Mouse (Mus musculus): ENCODE data around the gene Sh3d21. TPM values are rescaled to one million over a fixed set of nuclear protein-coding genes. Genes with fewer than 3 reads are reported as not detected.

Sh3d21 gene
- 2.9 and 4.7 TPM in 2 replicates for polyA plus RNA-seq (2016; fragmentation: Nextera tagmentation; extraction: Ambion mirVana)

GRCm38 (mm10) chr4:126163067-126163659 lies at the start of gene Sh3d21:
Gene Sh3d21 (minus strand): TSS chr4:126163491.
- WGBS: 8% methylated on average over 22 of the region's 22 CpGs
- H3K27ac ChIP-seq: peak within 1 kb of the TSS; percentile 86
- H3K27me3 ChIP-seq (ENCODE audit: low read depth, poor library complexity, severe bottlenecking): no peaks in the 10 kb centered on the region
- peak within 1 kb of the TSS; percentile 72 for H3K4me3 ChIP-seq
- no peaks in the 10 kb centered on the region for H3K9me3 ChIP-seq (replicated peaks)
- peaks cover 41% of the 10 kb centered on the region for H3K36me3 ChIP-seq
- DNase-seq (ENCODE audit: low spot score): no peak
- peaks cover 25% of the 10 kb centered on the region for H3K4me1 ChIP-seq

GRCm38 (mm10) chr4:126207081-126207480 lies 43.8 kb upstream of the Sh3d21 start:
- no peak overlapping the region for H3K4me3 ChIP-seq
- no peaks in the 10 kb centered on the region for H3K36me3 ChIP-seq
- DNase-seq (ENCODE audit: low spot score): no peak
- 63% methylated on average over 6 of the region's 6 CpGs for WGBS
- H3K27ac ChIP-seq: no peak overlapping the region
- H3K27me3 ChIP-seq (ENCODE audit: low read depth, poor library complexity, severe bottlenecking): no peaks in the 10 kb centered on the region
- H3K9me3 ChIP-seq (replicated peaks): no peaks in the 10 kb centered on the region
- peaks cover 19% of the 10 kb centered on the region for H3K4me1 ChIP-seq

GRCm38 (mm10) chr4:126205386-126205785 lies 42.1 kb upstream of the Sh3d21 start:
- DNase-seq (ENCODE audit: low spot score): no peak
- H3K36me3 ChIP-seq: peaks cover 5% of the 10 kb centered on the region
- no peaks in the 10 kb centered on the region for H3K9me3 ChIP-seq (replicated peaks)
- H3K4me1 ChIP-seq: peaks cover 28% of the 10 kb centered on the region
- 81% methylated on average over 1 of the region's 1 CpGs for WGBS
- no peaks in the 10 kb centered on the region for H3K27me3 ChIP-seq (ENCODE audit: low read depth, poor library complexity, severe bottlenecking)
- H3K4me3 ChIP-seq: no peak overlapping the region
- H3K27ac ChIP-seq: no peak overlapping the region

GRCm38 (mm10) chr4:126204661-126205230 lies 41.5 kb upstream of the Sh3d21 start:
- Histone ChIP-seq H3K9me3 (replicated peaks) (no peaks in the 10 kb centered on the region), H3K4me1 (peaks cover 34% of the 10 kb centered on the region), H3K27ac (no peak overlapping the region; the same call in 1 of the 2 replicates), H3K4me3 (no peak overlapping the region), H3K36me3 (peaks cover 11% of the 10 kb centered on the region), H3K27me3 (ENCODE audit: low read depth, poor library complexity, severe bottlenecking) (no peaks in the 10 kb centered on the region)
- no peak for DNase-seq (ENCODE audit: low spot score)
- WGBS: 90% methylated on average over 12 of the region's 12 CpGs

- Histone ChIP-seq H3K27ac (peak overlapping the region; percentile 97), H3K27me3 (ENCODE audit: low read depth, poor library complexity, severe bottlenecking) (no peaks in the 10 kb centered on the region), H3K4me3 (no peak overlapping the region), H3K36me3 (peaks cover 19% of the 10 kb centered on the region), H3K4me1 (peaks cover 37% of the 10 kb centered on the region), H3K9me3 (replicated peaks) (no peaks in the 10 kb centered on the region)
- no peak for DNase-seq (ENCODE audit: low spot score)
- WGBS: 78% methylated on average over 8 of the region's 8 CpGs
These were observed 40.7 kb upstream of the Sh3d21 start for GRCm38 (mm10) chr4:126204016-126204415.

- Histone ChIP-seq H3K27me3 (ENCODE audit: low read depth, poor library complexity, severe bottlenecking) (no peaks in the 10 kb centered on the region), H3K9me3 (replicated peaks) (no peaks in the 10 kb centered on the region), H3K4me1 (peaks cover 37% of the 10 kb centered on the region), H3K36me3 (peaks cover 20% of the 10 kb centered on the region), H3K4me3 (peak overlapping the region; percentile 81), H3K27ac (peak overlapping the region; percentile 97)
- no peak for DNase-seq (ENCODE audit: low spot score)
- 76% methylated on average over 10 of the region's 10 CpGs for WGBS
These were observed 40.1 kb upstream of the Sh3d21 start for GRCm38 (mm10) chr4:126203336-126203895.

GRCm38 (mm10) chr4:126202303-126203181 lies 39.3 kb upstream of the Sh3d21 start, which contains the start of gene Thrap3:
Gene Thrap3 (minus strand): TSS chr4:126202760.
- under 1% methylated on average over 75 of the region's 75 CpGs for WGBS
- Histone ChIP-seq H3K4me1 (peaks cover 37% of the 10 kb centered on the region), H3K27ac (peak within 1 kb of the TSS; percentile 97), H3K27me3 (ENCODE audit: low read depth, poor library complexity, severe bottlenecking) (no peaks in the 10 kb centered on the region), H3K9me3 (replicated peaks) (no peaks in the 10 kb centered on the region), H3K4me3 (peak within 1 kb of the TSS; percentile 81), H3K36me3 (peaks cover 26% of the 10 kb centered on the region)
- DNase-seq (ENCODE audit: low spot score): peak; percentile 99

- peak overlapping the region; percentile 81 for H3K4me3 ChIP-seq
- peaks cover 37% of the 10 kb centered on the region for H3K4me1 ChIP-seq
- H3K36me3 ChIP-seq: peaks cover 33% of the 10 kb centered on the region
- H3K9me3 ChIP-seq (replicated peaks): no peaks in the 10 kb centered on the region
- H3K27me3 ChIP-seq (ENCODE audit: low read depth, poor library complexity, severe bottlenecking): no peaks in the 10 kb centered on the region
- peak overlapping the region; percentile 97 for H3K27ac ChIP-seq
- DNase-seq (ENCODE audit: low spot score): peak; percentile 56
- under 1% methylated on average over 28 of the region's 28 CpGs for WGBS
These were observed 38.4 kb upstream of the Sh3d21 start for GRCm38 (mm10) chr4:126201514-126202302.

- peak overlapping the region; percentile 81 for H3K4me3 ChIP-seq
- no peak overlapping the region for H3K27ac ChIP-seq
- H3K36me3 ChIP-seq: peaks cover 43% of the 10 kb centered on the region
- H3K4me1 ChIP-seq: peaks cover 37% of the 10 kb centered on the region
- H3K27me3 ChIP-seq (ENCODE audit: low read depth, poor library complexity, severe bottlenecking): no peaks in the 10 kb centered on the region
- no peaks in the 10 kb centered on the region for H3K9me3 ChIP-seq (replicated peaks)
- WGBS: 71% methylated on average over 2 of the region's 2 CpGs
- no peak for DNase-seq (ENCODE audit: low spot score)
These were observed 37.4 kb upstream of the Sh3d21 start for GRCm38 (mm10) chr4:126200656-126201055.

- WGBS: 83% methylated on average over 1 of the region's 1 CpGs
- Histone ChIP-seq H3K36me3 (peaks cover 48% of the 10 kb centered on the region), H3K4me1 (peaks cover 37% of the 10 kb centered on the region)
These were observed 36.7 kb upstream of the Sh3d21 start for GRCm38 (mm10) chr4:126200036-126200435.

GRCm38 (mm10) chr4:126199556-126199955 lies 36.3 kb upstream of the Sh3d21 start:
- H3K4me1 ChIP-seq: peaks cover 37% of the 10 kb centered on the region
- H3K36me3 ChIP-seq: peaks cover 53% of the 10 kb centered on the region
- no peaks in the 10 kb centered on the region for H3K9me3 ChIP-seq (replicated peaks)
- no peak overlapping the region for H3K27ac ChIP-seq
- 92% methylated on average over 6 of the region's 6 CpGs for WGBS
- DNase-seq (ENCODE audit: low spot score): no peak
- no peak overlapping the region for H3K4me3 ChIP-seq
- no peaks in the 10 kb centered on the region for H3K27me3 ChIP-seq (ENCODE audit: low read depth, poor library complexity, severe bottlenecking)

More at GRCm38 (mm10) chr4:126200036-126200435, 36.7 kb upstream of the Sh3d21 start:
- no peaks in the 10 kb centered on the region for H3K9me3 ChIP-seq (replicated peaks)
- H3K27ac ChIP-seq: no peak overlapping the region
- no peaks in the 10 kb centered on the region for H3K27me3 ChIP-seq (ENCODE audit: low read depth, poor library complexity, severe bottlenecking)
- no peak for DNase-seq (ENCODE audit: low spot score)
- H3K4me3 ChIP-seq: peak overlapping the region; percentile 81

- WGBS: 93% methylated on average over 3 of the region's 3 CpGs
- DNase-seq (ENCODE audit: low spot score): no peak
- Histone ChIP-seq H3K4me3 (no peak overlapping the region), H3K9me3 (replicated peaks) (no peaks in the 10 kb centered on the region), H3K4me1 (peaks cover 17% of the 10 kb centered on the region), H3K27ac (no peak overlapping the region), H3K27me3 (ENCODE audit: low read depth, poor library complexity, severe bottlenecking) (no peaks in the 10 kb centered on the region), H3K36me3 (peaks cover 74% of the 10 kb centered on the region)
These were observed 34.2 kb upstream of the Sh3d21 start for GRCm38 (mm10) chr4:126197485-126197884.

Measured in limb, embryonic 10.5 days (tissue).